Mouse (Mus musculus): ENCODE measurements around the gene Ltbp1. TPM values are rescaled to one million over a fixed set of nuclear protein-coding genes. Genes with fewer than 3 reads are reported as not detected.

The Ltbp1 gene
- polyA plus RNA-seq, 1 experiment from 2014 or later: 2.2 TPM

DNA sequence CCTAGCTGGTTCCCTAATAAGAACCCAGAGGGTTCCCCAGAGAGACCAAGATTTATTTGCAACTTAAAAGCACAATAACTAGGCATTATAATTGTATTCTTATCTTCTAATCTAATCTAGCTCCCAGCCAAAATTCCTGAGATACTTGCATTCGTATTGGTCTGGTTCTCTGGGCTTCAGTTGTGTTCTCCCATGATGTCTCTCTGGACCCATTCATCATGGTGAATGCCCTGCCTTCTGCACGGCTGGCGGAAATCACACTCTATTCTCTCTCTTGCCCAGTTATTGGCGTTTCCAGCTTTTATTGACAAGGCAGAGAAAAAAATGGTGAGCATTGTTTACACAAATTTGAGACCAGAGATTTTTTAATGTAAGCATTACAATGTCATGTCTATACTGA, 33.6 kb downstream of the Ltbp1 start:
- Histone ChIP-seq H3K4me3 (no peak overlapping the region), H3K4me2 (no peak overlapping the region), H3K27ac (no peak overlapping the region), H3K27me3 (no peaks in the 10 kb centered on the region), H3K36me3 (no peaks in the 10 kb centered on the region), H3K9me3 (no peaks in the 10 kb centered on the region), H3K9ac (no peak overlapping the region), H3K4me1 (replicated peaks) (no peaks in the 10 kb centered on the region)
- no peak for ATAC-seq (ENCODE audit: low FRiP score)
- WGBS: 51% methylated on average over 4 of the region's 4 CpGs

DNA sequence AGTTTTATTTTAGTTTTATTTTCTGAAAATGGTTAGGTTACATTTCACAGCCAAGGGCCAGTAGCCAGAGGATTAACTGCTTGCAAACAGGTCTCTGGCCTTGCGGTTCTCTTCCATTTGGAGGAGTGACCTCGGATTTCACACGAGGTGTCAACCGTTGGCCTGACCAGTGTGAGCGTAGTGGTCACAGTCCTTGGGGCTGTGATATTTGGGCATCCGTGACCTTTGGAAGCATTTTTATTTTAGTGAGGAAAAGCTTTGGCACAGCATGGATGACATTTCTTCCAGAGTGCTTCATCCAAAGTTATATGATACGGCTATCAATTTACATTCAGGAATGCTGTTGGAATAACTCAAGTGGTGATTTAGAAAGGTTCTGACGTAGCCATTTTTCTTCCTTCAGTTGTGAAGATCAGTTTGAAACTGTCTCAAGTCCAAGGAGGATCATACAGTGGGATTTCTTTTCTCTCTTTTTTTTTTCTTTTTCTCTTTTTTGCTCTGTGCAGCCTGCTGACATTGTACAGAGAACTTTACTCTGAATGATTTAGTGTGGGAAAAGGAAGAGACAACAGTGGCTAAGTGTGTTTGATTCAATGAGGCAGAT, 44.1 kb downstream of the Ltbp1 start:
- H3K9me3 ChIP-seq: peaks cover 7% of the 10 kb centered on the region; the same call in 1 of the 2 replicates
- H3K9ac ChIP-seq: no peak overlapping the region
- no peak overlapping the region for H3K4me3 ChIP-seq
- 82% methylated on average over 8 of the region's 8 CpGs for WGBS
- H3K36me3 ChIP-seq: no peaks in the 10 kb centered on the region
- H3K4me1 ChIP-seq (replicated peaks): no peaks in the 10 kb centered on the region
- no peaks in the 10 kb centered on the region for H3K27me3 ChIP-seq
- ATAC-seq (ENCODE audit: low FRiP score): no peak
- H3K27ac ChIP-seq: no peak overlapping the region
- no peak overlapping the region for H3K4me2 ChIP-seq

DNA sequence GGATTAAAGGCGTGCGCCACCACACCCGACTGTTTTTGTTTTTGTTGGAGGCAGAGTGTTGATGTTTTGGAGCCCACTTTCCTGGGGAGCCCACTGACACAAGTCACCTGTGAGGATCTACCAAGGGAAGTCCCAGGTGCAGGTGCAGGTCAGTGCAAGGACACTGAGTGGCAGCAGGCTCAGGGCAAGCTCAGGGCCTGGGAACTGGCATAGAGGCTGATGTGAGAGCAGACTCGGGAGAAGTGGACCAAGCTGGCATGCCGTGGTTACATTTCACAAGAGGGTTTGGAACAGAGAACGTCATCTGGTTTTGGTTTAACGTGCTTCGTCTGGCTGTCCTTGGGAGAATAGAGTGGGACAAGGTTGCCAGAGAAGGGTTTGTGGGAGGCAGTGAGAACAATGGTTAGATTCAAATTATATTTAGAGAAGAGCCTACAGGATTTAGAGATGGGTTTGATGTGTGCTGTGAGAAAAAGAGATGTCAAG, 46.1 kb downstream of the Ltbp1 start:
- ATAC-seq (ENCODE audit: low FRiP score): no peak
- Histone ChIP-seq H3K4me2 (no peak overlapping the region), H3K27ac (no peak overlapping the region), H3K27me3 (peaks cover 7% of the 10 kb centered on the region; the same call in 1 of the 2 replicates), H3K9me3 (no peaks in the 10 kb centered on the region), H3K4me3 (no peak overlapping the region), H3K9ac (no peak overlapping the region), H3K36me3 (no peaks in the 10 kb centered on the region), H3K4me1 (replicated peaks) (no peaks in the 10 kb centered on the region)
- 86% methylated on average over 8 of the region's 8 CpGs for WGBS

DNA sequence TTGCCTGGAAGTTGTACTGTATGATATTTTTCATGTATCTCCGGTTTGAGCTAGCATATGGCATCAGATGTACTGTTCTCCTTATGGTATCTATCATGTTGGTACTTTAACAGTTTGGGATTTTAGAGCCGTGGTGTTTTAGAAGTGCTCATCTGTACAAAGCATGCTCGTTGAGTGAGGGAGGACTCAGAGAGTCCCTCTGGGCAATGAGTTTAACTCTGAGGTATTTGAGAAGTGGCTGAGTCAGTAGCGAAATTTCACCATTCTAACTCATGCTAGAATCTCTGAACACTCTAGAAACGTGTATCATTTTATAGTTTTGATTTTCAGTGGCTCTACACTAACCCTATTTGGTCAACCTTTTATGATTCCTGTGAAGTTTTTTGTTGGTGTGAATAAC, 49.9 kb downstream of the Ltbp1 start:
- no peak for ATAC-seq (ENCODE audit: low FRiP score)
- WGBS: 89% methylated on average over 5 of the region's 5 CpGs

DNA sequence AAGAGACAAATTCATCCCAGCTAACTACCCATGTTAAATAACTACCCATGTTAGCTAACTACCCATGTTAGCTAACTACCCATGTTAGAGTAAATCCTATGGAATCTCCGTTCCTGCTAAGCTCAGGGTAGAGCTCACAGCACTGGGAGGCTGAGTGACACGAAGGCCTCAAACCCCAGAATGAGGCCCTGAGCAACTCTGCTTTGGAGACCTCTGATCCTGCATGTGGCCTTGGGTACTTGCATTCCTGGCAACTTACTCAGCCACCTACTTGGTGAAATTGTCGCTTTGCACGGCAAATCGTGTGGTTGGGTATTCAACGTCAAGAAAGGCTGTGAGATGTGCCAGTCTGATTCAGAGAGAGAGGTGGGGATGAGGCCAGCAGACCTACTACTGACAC, 50.6 kb downstream of the Ltbp1 start:
- no peaks in the 10 kb centered on the region for H3K36me3 ChIP-seq
- no peak overlapping the region for H3K9ac ChIP-seq
- H3K27ac ChIP-seq: no peak overlapping the region
- ATAC-seq (ENCODE audit: low FRiP score): no peak
- no peaks in the 10 kb centered on the region for H3K4me1 ChIP-seq (replicated peaks)
- H3K27me3 ChIP-seq: peaks cover 14% of the 10 kb centered on the region; the same call in 1 of the 2 replicates
- H3K4me2 ChIP-seq: no peak overlapping the region
- H3K9me3 ChIP-seq: no peaks in the 10 kb centered on the region
- H3K4me3 ChIP-seq: no peak overlapping the region
- 90% methylated on average over 6 of the region's 6 CpGs for WGBS

More for the DNA sequence above, 49.9 kb downstream of the Ltbp1 start:
- Histone ChIP-seq H3K27ac (no peak overlapping the region), H3K4me1 (replicated peaks) (no peaks in the 10 kb centered on the region), H3K9me3 (no peaks in the 10 kb centered on the region), H3K27me3 (peaks cover 14% of the 10 kb centered on the region; the same call in 1 of the 2 replicates), H3K4me2 (no peak overlapping the region), H3K4me3 (no peak overlapping the region), H3K9ac (no peak overlapping the region), H3K36me3 (no peaks in the 10 kb centered on the region)

DNA sequence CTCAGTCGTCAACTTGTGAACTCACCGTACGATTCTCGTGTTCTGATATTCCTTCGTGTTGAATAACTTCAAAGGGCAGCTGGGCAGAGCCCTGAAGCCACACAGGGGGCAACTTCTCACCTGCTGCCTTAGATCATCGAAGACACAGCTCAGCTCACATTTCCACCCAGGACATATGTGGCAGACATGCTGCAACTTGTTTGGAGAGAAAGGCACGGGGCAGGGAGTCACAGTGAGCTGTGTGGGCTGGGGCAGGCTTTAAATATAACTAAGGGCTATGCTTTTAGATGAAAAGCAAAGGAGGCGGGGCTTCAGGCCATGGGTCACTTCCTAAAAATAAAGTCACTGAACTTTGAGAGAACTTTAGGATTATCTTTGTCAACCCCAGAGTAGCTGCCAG, 51.3 kb downstream of the Ltbp1 start:
- ATAC-seq (ENCODE audit: low FRiP score): no peak
- H3K27ac ChIP-seq: no peak overlapping the region
- H3K4me3 ChIP-seq: no peak overlapping the region
- WGBS: 42% methylated on average over 8 of the region's 8 CpGs
- H3K27me3 ChIP-seq: peaks cover 14% of the 10 kb centered on the region; the same call in 1 of the 2 replicates
- no peaks in the 10 kb centered on the region for H3K9me3 ChIP-seq
- no peaks in the 10 kb centered on the region for H3K4me1 ChIP-seq (replicated peaks)
- no peak overlapping the region for H3K9ac ChIP-seq
- no peak overlapping the region for H3K4me2 ChIP-seq
- H3K36me3 ChIP-seq: no peaks in the 10 kb centered on the region

DNA sequence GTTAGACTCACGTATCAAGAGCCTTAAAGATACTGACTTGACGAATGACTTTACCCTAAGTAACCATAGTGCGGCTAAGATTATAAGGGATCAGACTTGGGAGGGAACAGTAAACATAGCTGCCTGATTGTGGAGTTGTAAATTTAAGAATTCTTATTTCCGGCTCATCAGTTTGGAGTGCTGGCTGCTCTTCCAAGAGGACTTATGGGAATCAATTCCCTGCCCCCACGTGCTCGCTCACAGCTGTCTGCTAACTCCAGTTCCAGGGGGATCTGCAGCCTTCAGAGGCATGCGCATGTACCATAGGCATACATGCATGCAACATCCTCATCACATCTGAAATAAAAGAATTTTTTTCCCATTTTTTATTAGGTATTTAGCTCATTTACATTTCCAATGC, 61.0 kb downstream of the Ltbp1 start:
- Histone ChIP-seq H3K27me3 (peaks cover 45% of the 10 kb centered on the region), H3K27ac (no peak overlapping the region), H3K36me3 (no peaks in the 10 kb centered on the region), H3K9ac (no peak overlapping the region), H3K4me2 (no peak overlapping the region), H3K4me3 (no peak overlapping the region), H3K4me1 (replicated peaks) (peaks cover 10% of the 10 kb centered on the region), H3K9me3 (no peaks in the 10 kb centered on the region)
- WGBS: 83% methylated on average over 7 of the region's 7 CpGs
- ATAC-seq (ENCODE audit: low FRiP score): no peak

DNA sequence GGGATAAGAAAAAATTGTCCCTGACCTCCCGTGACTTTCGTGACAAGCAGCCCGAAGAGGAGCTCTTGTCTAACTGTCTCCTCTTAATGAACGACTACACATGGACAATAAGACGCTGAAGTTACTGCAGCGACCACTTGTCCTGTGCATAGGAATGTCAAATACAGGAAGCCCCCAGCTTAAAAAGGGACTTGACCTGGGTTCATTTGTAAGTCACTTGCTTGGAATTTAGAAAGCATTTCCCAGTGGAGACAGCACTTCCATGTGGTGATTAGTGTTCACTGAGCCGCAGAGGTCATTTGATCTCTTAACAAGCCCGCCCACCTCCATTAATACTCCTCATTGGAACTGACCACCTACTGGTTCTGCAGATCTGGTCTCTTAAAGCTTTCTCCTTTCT, 61.9 kb downstream of the Ltbp1 start:
- Histone ChIP-seq H3K4me2 (0 out of 2 replicates have a peak overlapping the region, but pooled peaks have one; percentile 15), H3K4me3 (no peak overlapping the region), H3K4me1 (replicated peaks) (peaks cover 10% of the 10 kb centered on the region), H3K9ac (no peak overlapping the region), H3K27me3 (peaks cover 52% of the 10 kb centered on the region), H3K27ac (no peak overlapping the region), H3K9me3 (no peaks in the 10 kb centered on the region), H3K36me3 (no peaks in the 10 kb centered on the region)
- ATAC-seq (ENCODE audit: low FRiP score): no peak
- 3% methylated on average over 8 of the region's 8 CpGs for WGBS

DNA sequence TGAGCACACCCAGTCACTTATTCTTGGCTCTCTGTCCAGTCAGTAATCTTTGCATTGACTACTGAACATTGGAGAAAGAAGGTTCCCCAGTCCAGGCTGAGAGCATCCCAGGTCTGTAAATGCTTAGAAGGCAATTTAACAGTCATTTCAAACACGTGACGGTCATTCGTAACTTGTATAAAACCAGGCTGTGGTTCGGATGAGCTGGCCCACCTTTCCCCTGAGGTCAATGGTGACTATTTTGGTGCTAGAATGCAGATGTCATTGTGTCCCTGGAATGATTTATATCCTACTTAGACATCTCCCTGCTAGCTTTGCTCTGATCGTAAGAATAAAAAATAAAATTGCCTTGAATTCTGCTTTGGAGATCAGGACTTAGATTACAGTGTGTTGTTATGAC, 63.9 kb downstream of the Ltbp1 start:
- no peak for ATAC-seq (ENCODE audit: low FRiP score)
- no peak overlapping the region for H3K4me2 ChIP-seq
- H3K9me3 ChIP-seq: no peaks in the 10 kb centered on the region
- peaks cover 64% of the 10 kb centered on the region for H3K27me3 ChIP-seq
- 84% methylated on average over 5 of the region's 5 CpGs for whole genome bisulfite sequencing
- no peaks in the 10 kb centered on the region for H3K36me3 ChIP-seq
- no peak overlapping the region for H3K27ac ChIP-seq
- peaks cover 10% of the 10 kb centered on the region for H3K4me1 ChIP-seq (replicated peaks)
- no peak overlapping the region for H3K9ac ChIP-seq
- H3K4me3 ChIP-seq: no peak overlapping the region

DNA sequence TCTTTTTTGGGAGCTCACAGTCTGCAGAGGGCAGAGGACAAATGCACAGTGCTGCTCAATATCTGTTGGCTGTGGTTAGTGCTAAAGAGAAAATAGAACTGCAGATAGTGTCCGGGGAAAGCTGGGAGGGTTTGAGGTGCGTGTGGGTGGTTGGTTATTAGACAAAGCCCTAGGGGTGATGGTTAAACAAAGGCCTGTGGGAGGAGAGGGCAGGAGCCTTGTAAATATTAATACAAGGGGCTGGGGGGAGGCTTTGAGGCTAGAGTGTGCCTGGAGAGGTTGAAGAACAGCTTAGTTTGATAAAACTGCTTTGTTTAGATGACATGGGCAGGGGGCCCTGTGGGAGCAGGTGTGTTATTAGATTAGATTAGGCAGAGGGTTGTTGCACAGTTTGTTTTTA, 65.8 kb downstream of the Ltbp1 start:
- no peaks in the 10 kb centered on the region for H3K36me3 ChIP-seq
- H3K9me3 ChIP-seq: no peaks in the 10 kb centered on the region
- H3K27ac ChIP-seq: no peak overlapping the region
- H3K4me2 ChIP-seq: no peak overlapping the region
- no peak overlapping the region for H3K4me3 ChIP-seq
- no peak for ATAC-seq (ENCODE audit: low FRiP score)
- H3K4me1 ChIP-seq (replicated peaks): peaks cover 9% of the 10 kb centered on the region
- 8% methylated on average over 2 of the region's 2 CpGs for WGBS
- peaks cover 66% of the 10 kb centered on the region for H3K27me3 ChIP-seq
- no peak overlapping the region for H3K9ac ChIP-seq

DNA sequence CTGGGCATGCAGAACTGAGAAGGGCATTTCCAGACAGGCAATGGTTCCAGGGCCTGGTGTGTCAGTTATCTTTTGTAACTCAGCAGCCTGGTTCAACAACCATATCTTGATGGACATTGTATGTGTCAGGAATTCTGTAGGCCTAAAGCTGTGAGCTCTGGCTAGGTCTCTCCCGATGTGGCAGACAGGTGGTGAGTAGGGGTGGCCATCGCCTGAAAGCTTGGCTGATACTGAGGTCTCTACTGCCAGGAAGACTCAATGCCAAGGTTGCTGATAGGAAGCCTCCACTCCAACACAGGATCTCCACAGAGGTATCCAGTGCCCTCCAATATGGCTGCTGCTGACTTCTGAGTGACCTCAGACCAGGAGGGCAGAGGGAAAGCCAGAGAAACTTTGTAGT, 66.4 kb downstream of the Ltbp1 start:
- Histone ChIP-seq H3K9me3 (no peaks in the 10 kb centered on the region), H3K36me3 (no peaks in the 10 kb centered on the region), H3K4me2 (no peak overlapping the region), H3K27ac (no peak overlapping the region), H3K4me3 (no peak overlapping the region), H3K4me1 (replicated peaks) (peaks cover 6% of the 10 kb centered on the region), H3K9ac (no peak overlapping the region), H3K27me3 (peaks cover 63% of the 10 kb centered on the region)
- WGBS: 93% methylated on average over 2 of the region's 2 CpGs
- ATAC-seq (ENCODE audit: low FRiP score): no peak

DNA sequence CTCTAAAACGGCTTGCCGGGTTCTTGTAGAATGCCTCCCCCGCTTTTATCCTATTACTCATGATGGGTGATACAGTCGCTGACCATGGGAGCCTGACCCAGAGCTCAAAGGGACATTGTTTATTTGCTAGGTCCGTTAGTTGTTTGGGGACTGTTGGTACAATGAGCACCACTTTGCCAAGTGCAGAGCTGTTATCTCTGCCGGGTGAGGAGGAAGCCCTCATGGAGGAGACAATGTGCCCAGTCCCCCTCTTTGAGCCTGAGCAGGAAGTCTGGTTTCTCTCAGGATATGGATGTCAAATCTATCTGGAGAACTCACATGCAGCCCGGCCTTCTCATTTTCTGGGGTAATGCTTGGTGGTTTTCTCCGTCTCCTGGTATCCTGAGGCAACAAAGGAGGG, 68.5 kb downstream of the Ltbp1 start:
- peaks cover 50% of the 10 kb centered on the region for H3K27me3 ChIP-seq
- ATAC-seq (ENCODE audit: low FRiP score): no peak
- 74% methylated on average over 8 of the region's 8 CpGs for WGBS
- no peak overlapping the region for H3K27ac ChIP-seq
- no peaks in the 10 kb centered on the region for H3K4me1 ChIP-seq (replicated peaks)
- H3K36me3 ChIP-seq: no peaks in the 10 kb centered on the region
- H3K4me2 ChIP-seq: no peak overlapping the region
- no peak overlapping the region for H3K9ac ChIP-seq
- no peaks in the 10 kb centered on the region for H3K9me3 ChIP-seq
- H3K4me3 ChIP-seq: no peak overlapping the region

DNA sequence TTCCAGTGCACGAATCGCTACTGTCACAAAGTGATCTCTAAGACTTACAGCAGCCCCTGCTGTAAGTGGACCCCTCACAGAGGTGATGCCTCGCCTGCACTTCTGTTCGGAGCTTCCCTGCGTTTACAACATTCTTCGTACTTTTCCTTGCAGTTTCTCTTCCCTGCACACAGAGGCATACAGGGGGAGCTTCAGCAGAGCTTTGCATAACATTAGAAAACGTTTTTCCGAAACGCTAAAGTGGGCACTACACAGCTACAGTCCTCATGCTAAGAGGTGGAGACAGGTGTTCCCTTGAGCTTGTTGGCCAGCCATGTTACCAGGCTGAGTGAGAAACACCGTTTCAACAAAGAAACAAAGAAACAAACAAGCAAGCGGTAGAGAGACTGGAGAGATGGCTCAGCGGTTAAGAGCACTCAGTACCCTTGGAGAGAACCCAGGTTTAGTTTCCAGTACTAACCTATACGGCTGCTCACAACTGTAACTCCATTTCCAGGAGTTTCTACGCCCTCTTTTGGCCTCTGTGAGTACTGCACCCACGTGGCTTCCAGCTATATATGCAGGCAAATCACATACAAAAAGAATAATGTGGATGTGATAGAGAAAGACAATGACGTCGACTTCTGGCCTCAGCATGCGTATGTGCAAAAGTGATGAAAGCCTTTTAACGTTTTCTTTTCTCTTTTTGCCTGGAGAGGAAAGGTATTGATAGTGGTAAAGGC, 69.8 kb downstream of the Ltbp1 start:
- H3K36me3 ChIP-seq: no peaks in the 10 kb centered on the region
- H3K27ac ChIP-seq: no peak overlapping the region
- ATAC-seq (ENCODE audit: low FRiP score): no peak
- no peak overlapping the region for H3K4me2 ChIP-seq
- WGBS: 71% methylated on average over 19 of the region's 19 CpGs
- no peak overlapping the region for H3K9ac ChIP-seq
- no peaks in the 10 kb centered on the region for H3K9me3 ChIP-seq
- peaks cover 41% of the 10 kb centered on the region for H3K27me3 ChIP-seq
- no peak overlapping the region for H3K4me3 ChIP-seq
- H3K4me1 ChIP-seq (replicated peaks): no peaks in the 10 kb centered on the region

Data from hindbrain, embryonic 13.5 days (tissue).